Comparison of ENCODE assay signal across 8 mouse cellular contexts in the genomic region with DNA sequence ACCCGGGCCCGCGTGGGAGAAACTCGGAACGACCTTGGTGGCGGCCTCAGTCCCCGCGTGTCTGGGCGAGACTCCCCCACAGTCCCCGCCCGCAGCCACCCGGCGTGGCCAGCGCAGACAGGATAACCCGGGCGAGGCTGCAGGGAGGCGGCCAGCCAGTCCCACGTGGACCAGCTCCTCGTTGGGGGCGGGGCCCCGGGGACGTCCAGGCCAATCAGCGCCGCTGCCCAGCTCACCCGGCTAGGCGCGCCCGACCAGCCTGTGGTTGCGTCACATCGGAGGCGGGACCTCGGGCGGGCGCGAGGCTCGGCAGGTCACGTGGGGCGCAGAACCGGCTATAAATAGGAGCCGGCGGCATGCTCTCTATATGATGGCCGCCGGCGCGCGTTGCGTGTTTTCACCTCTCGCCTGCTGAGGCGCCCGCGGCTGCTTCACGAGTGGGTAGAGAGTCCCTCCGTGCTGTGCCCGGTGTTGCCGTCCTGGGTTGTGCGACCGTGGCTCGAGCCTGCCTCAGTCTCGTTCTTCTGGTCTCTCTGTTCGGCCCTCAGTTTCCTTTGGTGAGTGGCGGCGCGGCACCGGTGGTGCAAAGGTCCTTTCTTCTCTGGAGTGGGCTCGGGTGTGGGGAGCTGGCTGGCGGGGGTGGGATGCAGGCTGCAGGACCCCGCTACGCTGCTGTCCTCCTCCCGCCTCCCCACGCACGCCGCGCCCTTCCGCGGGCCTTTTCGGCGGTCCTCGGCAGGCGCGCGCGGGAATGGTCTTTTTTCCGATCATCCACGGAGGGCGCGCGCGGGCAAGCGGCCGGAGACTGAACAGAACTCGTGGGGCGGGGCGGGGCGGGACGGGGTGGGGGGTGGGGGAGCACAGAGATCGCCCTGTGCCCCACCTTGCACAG. TPM values are rescaled to one million over a fixed set of nuclear protein-coding genes. Genes with fewer than 3 reads are reported as not detected.
DNase-seq lines count a peak whose midpoint lies in the region; ATAC-seq and TF ChIP-seq lines count a peak whose summit lies in the region.

A gene (plus strand): TSS at position 329 of the 892 bp plus-strand sequence.

- peak; percentile 90 for ATAC-seq in erythroblast, adult 5-6 weeks (replicated peaks; ENCODE audit: low FRiP score, poor library complexity, severe bottlenecking)
- ATAC-seq in heart, embryonic 11.5 days (replicated peaks; ENCODE audit: insufficient number of reproducible peaks, low FRiP score, low TSS enrichment): peak; percentile 99
- peak; percentile 99 for ATAC-seq in kidney, embryonic 16.5 days (ENCODE audit: low FRiP score, low TSS enrichment)

- peak; percentile 99 to 100 for DNase-seq in B cell, adult 2 months
- peak; percentile 99 for DNase-seq in brain, adult 2 months (ENCODE audit: low read depth, low spot score)
- peak; percentile 77 for DNase-seq in liver, adult 2 months (ENCODE audit: extremely low read depth, low read depth, low spot score)
- peak; percentile 99 for DNase-seq in splenic B cell, adult 2 months (ENCODE audit: low read depth, low spot score)

- H3K36me3 ChIP-seq in heart, embryonic 11.5 days (ENCODE audit: control insufficient read depth, insufficient read depth, low read length): peaks cover 7% of the 10 kb centered on the region
- peaks cover 10% of the 10 kb centered on the region for H3K36me3 ChIP-seq in kidney, embryonic 16.5 days (ENCODE audit: insufficient read depth, low read length)
- H3K36me3 ChIP-seq in liver, adult 2 months (ENCODE audit: control insufficient read depth, insufficient read depth, low read length): peaks cover 34% of the 10 kb centered on the region
- H3K36me3 ChIP-seq in myocyte (ENCODE audit: control insufficient read depth, insufficient read depth): peaks cover 37% of the 10 kb centered on the region
- H3K36me3 ChIP-seq in splenic B cell, adult 2 months (ENCODE audit: control insufficient read depth, insufficient read depth, low read length, poor library complexity, severe bottlenecking): peaks cover 1% of the 10 kb centered on the region; the same call in 1 of the 2 replicates

- peaks cover 7% of the 10 kb centered on the region; the same call in 1 of the 2 replicates for H3K79me2 ChIP-seq in liver, adult 2 months (ENCODE audit: control insufficient read depth, insufficient read depth, low read length)
- H3K79me2 ChIP-seq in myocyte (ENCODE audit: control insufficient read depth, insufficient read depth): peaks cover 45% of the 10 kb centered on the region

- H3K4me2 ChIP-seq in heart, embryonic 11.5 days: peak within 1 kb of the TSS; percentile 88
- peak within 1 kb of the TSS; percentile 91 for H3K4me2 ChIP-seq in kidney, embryonic 16.5 days (replicated peaks; ENCODE audit: low read depth, low read length)
- H3K4me2 ChIP-seq in myocyte (ENCODE audit: low read depth): peak within 1 kb of the TSS; percentile 90

- TF ChIP-seq POLR2A in liver, adult 2 months (IDR thresholded peaks at IDR 0.05; ENCODE audit: extremely low read depth, insufficient read depth, low read length): peak; percentile 94
- TF ChIP-seq POLR2A in myocyte (IDR thresholded peaks at IDR 0.05; ENCODE audit: insufficient read length, low read depth): peak; percentile 80

- peak within 1 kb of the TSS; percentile 99 for H3K9ac ChIP-seq in heart, embryonic 11.5 days (ENCODE audit: low read depth, low read length)
- peak within 1 kb of the TSS; percentile 90 for H3K9ac ChIP-seq in kidney, embryonic 16.5 days (replicated peaks; ENCODE audit: low read length)
- H3K9ac ChIP-seq in liver, adult 2 months (ENCODE audit: low read depth, low read length): peak within 1 kb of the TSS; percentile 90

- peaks cover 11% of the 10 kb centered on the region for H3K4me1 ChIP-seq in heart, embryonic 11.5 days (ENCODE audit: control insufficient read depth, insufficient read depth, low read length)
- H3K4me1 ChIP-seq in kidney, embryonic 16.5 days (ENCODE audit: insufficient read depth, low read length): peaks cover 19% of the 10 kb centered on the region
- H3K4me1 ChIP-seq in liver, adult 2 months (ENCODE audit: control insufficient read depth, insufficient read depth, low read length): peaks cover 9% of the 10 kb centered on the region

- under 1% methylated on average over 90 of the region's 96 CpGs for WGBS in heart, embryonic 11.5 days (ENCODE audit: insufficient replicate concordance)
- WGBS in kidney, embryonic 16.5 days: under 1% methylated on average over 86 of the region's 96 CpGs
- WGBS in liver, adult 2 months: under 1% methylated on average over 95 of the region's 96 CpGs

- H3ac ChIP-seq in myocyte (ENCODE audit: control insufficient read depth, insufficient read length): peak within 1 kb of the TSS; percentile 62

- peak within 1 kb of the TSS; percentile 96 for H3K4me3 ChIP-seq in heart, embryonic 11.5 days (ENCODE audit: low read depth, low read length)
- peak within 1 kb of the TSS; percentile 88 for H3K4me3 ChIP-seq in kidney, embryonic 16.5 days (ENCODE audit: low read length)
- peak within 1 kb of the TSS; percentile 87 for H3K4me3 ChIP-seq in liver, adult 2 months (ENCODE audit: insufficient read depth, low read depth, low read length)
- H3K4me3 ChIP-seq in myocyte: peak within 1 kb of the TSS; percentile 78

- TF ChIP-seq CTCF in liver, adult 2 months (IDR thresholded peaks at IDR 0.05; ENCODE audit: low read depth, low read length): no peak

- H3K27ac ChIP-seq in heart, embryonic 11.5 days (ENCODE audit: low read depth, low read length): peak within 1 kb of the TSS; percentile 94
- peak within 1 kb of the TSS; percentile 81 for H3K27ac ChIP-seq in kidney, embryonic 16.5 days (ENCODE audit: low read length)
- peak within 1 kb of the TSS; percentile 86 for H3K27ac ChIP-seq in liver, adult 2 months (replicated peaks; ENCODE audit: insufficient read depth, low read depth, low read length)

- no peaks in the 10 kb centered on the region for H3K27me3 ChIP-seq in heart, embryonic 11.5 days (ENCODE audit: control insufficient read depth, insufficient read depth, low read length)
- no peaks in the 10 kb centered on the region for H3K27me3 ChIP-seq in kidney, embryonic 16.5 days (ENCODE audit: insufficient read depth, low read length)
- H3K27me3 ChIP-seq in liver, adult 2 months (ENCODE audit: control insufficient read depth, insufficient read depth, low read length): no peaks in the 10 kb centered on the region
- no peaks in the 10 kb centered on the region for H3K27me3 ChIP-seq in myocyte (ENCODE audit: control insufficient read depth, insufficient read depth, insufficient read length)
- H3K27me3 ChIP-seq in splenic B cell, adult 2 months (ENCODE audit: control insufficient read depth, insufficient read depth, low read length, poor library complexity, severe bottlenecking): no peaks in the 10 kb centered on the region

- H3K9me3 ChIP-seq in heart, embryonic 11.5 days (replicated peaks; ENCODE audit: control insufficient read depth, low read length): no peaks in the 10 kb centered on the region
- no peaks in the 10 kb centered on the region for H3K9me3 ChIP-seq in kidney, embryonic 16.5 days (ENCODE audit: low read length)

TF ChIP-seq in myocyte, 11 proteins besides CTCF, POLR2A, EP300 and RAD21:
- TF ChIP-seq MAX (IDR thresholded peaks at IDR 0.05; ENCODE audit: low read depth): peak; percentile 2
- TF ChIP-seq MYOD1 (IDR thresholded peaks at IDR 0.05; ENCODE audit: control insufficient read depth in 1 of 3, insufficient read length in 2 of 3, low read depth in 2 of 3): peak in 1 of 3 experiments; percentile 14
- TF ChIP-seq E2F4 (IDR thresholded peaks at IDR 0.05; ENCODE audit: insufficient read depth): peak; percentile 44
- TF ChIP-seq SRF (IDR thresholded peaks at IDR 0.05; ENCODE audit: control insufficient read depth, insufficient read length, low read depth): peak; percentile 45
- TF ChIP-seq CEBPB (IDR thresholded peaks at IDR 0.05; ENCODE audit: insufficient read depth, poor library complexity, severe bottlenecking): peak; percentile 39; the same call in 1 of the 2 replicates
- TF ChIP-seq POLR2AphosphoS2 (IDR thresholded peaks at IDR 0.05; ENCODE audit: insufficient read length, low read depth): peak; percentile 91
- TF ChIP-seq TCF12 (IDR thresholded peaks at IDR 0.05; ENCODE audit: insufficient read depth, poor library complexity, severe bottlenecking): no peak
- TF ChIP-seq MYOG (IDR thresholded peaks at IDR 0.05; ENCODE audit: control insufficient read depth in 1 of 3, insufficient read depth in 1 of 3, insufficient read length in 2 of 3, low read depth in 2 of 3): peak in 1 of 3 experiments; percentile 2
- no peak for TF ChIP-seq REST (IDR thresholded peaks at IDR 0.05; ENCODE audit: insufficient read depth, insufficient read length)
- TF ChIP-seq USF1 (IDR thresholded peaks at IDR 0.05; ENCODE audit: low read depth): peak; percentile 93

RNA-seq across cellular contexts. Expression of the gene that starts here (rescaled TPM):
- total RNA-seq in erythroblast, adult 5-6 weeks (2015; ENCODE audit: low replicate concordance): 40.5 and 44.1 TPM in 2 replicates
- 240 and 313 TPM in 2 replicates for total RNA-seq in erythroblast, adult 5-6 weeks (2017; ENCODE audit: low replicate concordance)
- polyA plus RNA-seq in heart, embryonic 11.5 days (2014; fragmentation: Nextera tagmentation; extraction: Ambion mirVana): 46.9 and 49.3 TPM in 2 replicates
- polyA plus RNA-seq in kidney, embryonic 16.5 days (2015; fragmentation: Nextera tagmentation; extraction: Ambion mirVana): 28.3 and 31.3 TPM in 2 replicates
- 24.9 and 36.0 TPM in 2 replicates for total RNA-seq in liver, adult 2 months (2014; rRNA removed)
- 7.8 and 9.4 TPM in 2 replicates for polyA plus RNA-seq in liver, adult 2 months (2012; rRNA removed)
- 41.7 TPM for polyA plus RNA-seq in myocyte (2012; fragmentation: generic; extraction: Trizol)

Comparison
In these comparisons a context has a peak if more than half of its experiments do, and no peak if none do; other contexts are left out.
1. Peak in every context shown above with its lines: DNase-seq, ATAC-seq, H3K4me3 ChIP-seq and H3K27ac ChIP-seq.